Mouse (Mus musculus) limb, embryonic 14.5 days (tissue): ENCODE results near the gene Tdrd7. TPM values are rescaled to one million over a fixed set of nuclear protein-coding genes. Genes with fewer than 3 reads are reported as not detected.
A peak's percentile ranks its signal among the peaks of the same experiment; 100 is the strongest.

Experiments
- ATAC-seq: fragments of 200-750 bp; cut with Nextera tagmentation; 2 replicates; pipeline ENCODE4 v1.8.0; 2017; ENCODE audit warnings: low read depth, moderate number of reproducible peaks, moderate TSS enrichment; ENCODE audit not compliant: low FRiP score
- DNase-seq: peaks from one replicate; pipeline ENCODE4 v3.0.0-alpha.2; 2015; ENCODE audit warnings: low spot score
- H3K27ac ChIP-seq: fragments of 300-500 bp; sonication (generic); replicated peaks from 2 replicates; pipeline ENCODE4 v1.5.1; 2014; ENCODE audit warnings: low read depth, mild to moderate bottlenecking, low read length, moderate library complexity, mixed read lengths
- H3K27me3 ChIP-seq: fragments of 300-500 bp; sonication (generic); 2 replicates; pipeline ENCODE4 v1.6.1; 2014; ENCODE audit warnings: low read length, mixed read lengths; ENCODE audit not compliant: control insufficient read depth, insufficient read depth
- H3K36me3 ChIP-seq: fragments of 300-500 bp; sonication (generic); 2 replicates; pipeline ENCODE4 v1.6.1; 2014; ENCODE audit warnings: mild to moderate bottlenecking, low read length, moderate library complexity, mixed read lengths; ENCODE audit not compliant: control insufficient read depth, insufficient read depth
- H3K4me1 ChIP-seq: fragments of 300-500 bp; sonication (generic); 2 replicates; pipeline ENCODE4 v1.6.1; 2014; ENCODE audit warnings: antibody characterized with exemption, low read length, mixed read lengths; ENCODE audit not compliant: control insufficient read depth, insufficient read depth
- H3K4me2 ChIP-seq: fragments of 300-500 bp; sonication (generic); replicated peaks from 2 replicates; pipeline ENCODE4 v1.6.1; 2014; ENCODE audit warnings: low read depth, mild to moderate bottlenecking, low read length, moderate library complexity; ENCODE audit not compliant: severe bottlenecking
- H3K4me3 ChIP-seq: fragments of 300-500 bp; sonication (generic); replicated peaks from 2 replicates; pipeline ENCODE4 v1.5.1; 2014; ENCODE audit warnings: low read length
- H3K9ac ChIP-seq: fragments of 300-500 bp; sonication (generic); 2 replicates; pipeline ENCODE4 v1.6.1; 2014; ENCODE audit warnings: mild to moderate bottlenecking, low read depth, low read length, moderate library complexity; ENCODE audit not compliant: severe bottlenecking
- H3K9me3 ChIP-seq: fragments of 300-500 bp; sonication (generic); 2 replicates; pipeline ENCODE4 v1.6.1; 2016; ENCODE audit warnings: low read length; ENCODE audit not compliant: control insufficient read depth
- POLR2A ChIP-seq: fragments of 200-500 bp; IDR thresholded peaks from 2 replicates; pipeline ENCODE4 v1.8.0; 2012; ENCODE audit warnings: inconsistent platforms, mild to moderate bottlenecking, moderate library complexity, borderline replicate concordance; ENCODE audit not compliant: insufficient read depth, insufficient read length; ENCODE audit errors: extremely low read depth
- WGBS: fragments of 180-500 bp; shearing (Covaris S2); extraction: QIAGEN DNeasy Blood & Tissue Kit; methylation state at CpG from one replicate; pipeline ENCODE4 v1.1.7; 2014; 5-methylcytosine and 5-hydroxymethylcytosine counted together
- polyA plus RNA-seq, 2 experiments: library from polyadenylated mRNA; depleted of rRNA in 1 of 2; stranded (reverse) in 1 of 2; unstranded in 1 of 2; fragments of >200 nt; fragmentation: Nextera tagmentation in 1 of 2; extraction: Ambion mirVana in 1 of 2; gene quantifications; 2 replicates each; pipeline versions ENCODE4 v1.2.1 to v1.2.3; 2012 to 2014

Gene Tdrd7
- polyA plus RNA-seq, 2 experiments: 12.7 to 12.9 TPM

- 0 out of 2 replicates have a peak, but pooled peaks cover 2% of the 10 kb centered on the region for H3K4me1 ChIP-seq
- ATAC-seq (no peak), DNase-seq (no peak)
- no peak overlapping the region for H3K9ac ChIP-seq
- no peaks in the 10 kb centered on the region for H3K9me3 ChIP-seq
- H3K36me3 ChIP-seq: no peaks in the 10 kb centered on the region
- WGBS: 80% methylated on average over 4 of the region's 4 CpGs
- H3K27me3 ChIP-seq: no peaks in the 10 kb centered on the region
- H3K4me3 ChIP-seq: no peak overlapping the region
- no peak overlapping the region for H3K27ac ChIP-seq
- no peak for TF ChIP-seq POLR2A
- no peak overlapping the region for H3K4me2 ChIP-seq
These were observed 33.4 kb downstream of the Tdrd7 start for GRCm38 (mm10) chr4:45998536-45998935.

GRCm38 (mm10) chr4:46008142-46008793, 43.1 kb downstream of the Tdrd7 start:
- no peak overlapping the region for H3K4me2 ChIP-seq
- no peak overlapping the region for H3K27ac ChIP-seq
- H3K36me3 ChIP-seq: peaks cover 5% of the 10 kb centered on the region; the same call in 1 of the 2 replicates
- H3K27me3 ChIP-seq: no peaks in the 10 kb centered on the region
- no peak overlapping the region for H3K9ac ChIP-seq
- H3K9me3 ChIP-seq: no peaks in the 10 kb centered on the region
- WGBS: 79% methylated on average over 5 of the region's 5 CpGs
- no peak for ATAC-seq
- H3K4me3 ChIP-seq: no peak overlapping the region
- DNase-seq: no peak
- no peak for TF ChIP-seq POLR2A
- no peaks in the 10 kb centered on the region for H3K4me1 ChIP-seq

GRCm38 (mm10) chr4:46011698-46012097, 46.6 kb downstream of the Tdrd7 start:
- H3K27me3 ChIP-seq: no peaks in the 10 kb centered on the region
- H3K4me3 ChIP-seq: no peak overlapping the region
- H3K9ac ChIP-seq: no peak overlapping the region
- DNase-seq: no peak
- WGBS: 82% methylated on average over 2 of the region's 2 CpGs
- H3K36me3 ChIP-seq: peaks cover under 1% of the 10 kb centered on the region; the same call in 1 of the 2 replicates
- H3K9me3 ChIP-seq: no peaks in the 10 kb centered on the region
- no peak for ATAC-seq
- H3K4me1 ChIP-seq: no peaks in the 10 kb centered on the region
- no peak overlapping the region for H3K4me2 ChIP-seq
- H3K27ac ChIP-seq: no peak overlapping the region
- TF ChIP-seq POLR2A: no peak

- Histone ChIP-seq H3K9me3 (no peaks in the 10 kb centered on the region), H3K27ac (no peak overlapping the region), H3K27me3 (no peaks in the 10 kb centered on the region), H3K36me3 (peaks cover 3% of the 10 kb centered on the region; the same call in 1 of the 2 replicates), H3K4me1 (no peaks in the 10 kb centered on the region), H3K4me3 (no peak overlapping the region), H3K4me2 (no peak overlapping the region), H3K9ac (no peak overlapping the region)
- TF ChIP-seq POLR2A: no peak
- WGBS: 80% methylated on average over 1 of the region's 1 CpGs
- ATAC-seq (no peak), DNase-seq (no peak)
These were observed 50.5 kb downstream of the Tdrd7 start for GRCm38 (mm10) chr4:46015605-46016004.

GRCm38 (mm10) chr4:46023021-46023481, 57.9 kb downstream of the Tdrd7 start:
- H3K27ac ChIP-seq: no peak overlapping the region
- no peak for TF ChIP-seq POLR2A
- H3K36me3 ChIP-seq: no peaks in the 10 kb centered on the region; the same call in 1 of the 2 replicates
- ATAC-seq (no peak), DNase-seq (peak; percentile 41)
- H3K4me3 ChIP-seq: no peak overlapping the region
- H3K27me3 ChIP-seq: no peaks in the 10 kb centered on the region
- no peak overlapping the region for H3K4me2 ChIP-seq
- WGBS: 27% methylated on average over 3 of the region's 3 CpGs
- no peaks in the 10 kb centered on the region for H3K9me3 ChIP-seq
- H3K4me1 ChIP-seq: no peaks in the 10 kb centered on the region
- H3K9ac ChIP-seq: no peak overlapping the region
